Mouse (Mus musculus) cerebellum, adult 2 months (tissue): ENCODE results near the gene Abi1. TPM values are rescaled to one million over a fixed set of nuclear protein-coding genes. Genes with fewer than 3 reads are reported as not detected.
"Not testable (repeated sequence)": the region's sequence is repeated elsewhere in the genome, so short reads cannot be mapped to it uniquely, and the experiment has no call there.

ENCODE experiments used
- DNase-seq, 2 experiments: peaks; one replicate each; pipeline ENCODE4 v3.0.0; 2021
- H3K27ac ChIP-seq: fragments of 200-500 bp; 2 replicates; pipeline ENCODE4 v1.5.1; 2012; ENCODE audit warnings: low read length, control low read depth, inconsistent platforms; ENCODE audit not compliant: insufficient read depth
- H3K27me3 ChIP-seq: fragments of 200-500 bp; 2 replicates; pipeline ENCODE4 v1.6.1; 2012; ENCODE audit warnings: inconsistent platforms, mild to moderate bottlenecking, low read length, moderate library complexity; ENCODE audit not compliant: control insufficient read depth, insufficient read depth
- H3K4me1 ChIP-seq: fragments of 200-500 bp; 2 replicates; pipeline ENCODE4 v1.6.1; 2011; ENCODE audit warnings: low read length; ENCODE audit not compliant: control insufficient read depth, insufficient read depth
- H3K4me3 ChIP-seq: fragments of 200-500 bp; replicated peaks from 2 replicates; pipeline ENCODE3; 2011; ENCODE audit warnings: mild to moderate bottlenecking, low read depth, low read length, control low read depth; ENCODE audit not compliant: insufficient read depth
- CTCF ChIP-seq: fragments of 200-500 bp; IDR thresholded peaks from 2 replicates; pipeline ENCODE4 v1.5.1; 2011; ENCODE audit warnings: low read depth, mild to moderate bottlenecking, control low read depth, low read length, moderate library complexity, borderline replicate concordance; ENCODE audit not compliant: insufficient read depth
- POLR2A ChIP-seq: fragments of 200-500 bp; IDR thresholded peaks from 2 replicates; pipeline ENCODE4 v1.6.1; 2011; ENCODE audit warnings: low read length, control low read depth, borderline replicate concordance; ENCODE audit not compliant: insufficient read depth
- WGBS: fragments of 180-500 bp; shearing (Covaris S2); methylation state at CpG from one replicate; pipeline ENCODE4 v1.1.7; 2018; 5-methylcytosine and 5-hydroxymethylcytosine counted together
- polyA plus RNA-seq: library from polyadenylated mRNA; depleted of rRNA; stranded (reverse); fragments of >200 nt; gene quantifications from 2 replicates; pipeline ENCODE4 v1.2.3, GENCODE M21; 2012

Abi1 gene
- polyA plus RNA-seq, 1 experiment, result 104 TPM

GRCm38 (mm10) chr2:23042189-23042588 lies 2.1 kb upstream of the Abi1 start:
- H3K4me3 ChIP-seq, result no peak overlapping the region
- WGBS, result 95% methylated on average over 3 of the region's 3 CpGs
- no peaks in the 10 kb centered on the region for H3K27me3 ChIP-seq

GRCm38 (mm10) chr2:23041457-23041856 lies 1.4 kb upstream of the Abi1 start:
- 79% methylated on average over 4 of the region's 4 CpGs for WGBS
- H3K4me1 ChIP-seq, result peaks cover 2% of the 10 kb centered on the region; the same call in 1 of the 2 replicates
- no peak for DNase-seq
- no peak overlapping the region for H3K27ac ChIP-seq
- H3K27me3 ChIP-seq, result no peaks in the 10 kb centered on the region
- no peak for TF ChIP-seq CTCF
- no peak for TF ChIP-seq POLR2A
- no peak overlapping the region for H3K4me3 ChIP-seq

More at GRCm38 (mm10) chr2:23042189-23042588, 2.1 kb upstream of the Abi1 start:
- TF ChIP-seq POLR2A (no peak), CTCF (no peak)
- H3K4me1 ChIP-seq, result peaks cover 2% of the 10 kb centered on the region; the same call in 1 of the 2 replicates
- no peak for DNase-seq
- no peak overlapping the region for H3K27ac ChIP-seq

DNA sequence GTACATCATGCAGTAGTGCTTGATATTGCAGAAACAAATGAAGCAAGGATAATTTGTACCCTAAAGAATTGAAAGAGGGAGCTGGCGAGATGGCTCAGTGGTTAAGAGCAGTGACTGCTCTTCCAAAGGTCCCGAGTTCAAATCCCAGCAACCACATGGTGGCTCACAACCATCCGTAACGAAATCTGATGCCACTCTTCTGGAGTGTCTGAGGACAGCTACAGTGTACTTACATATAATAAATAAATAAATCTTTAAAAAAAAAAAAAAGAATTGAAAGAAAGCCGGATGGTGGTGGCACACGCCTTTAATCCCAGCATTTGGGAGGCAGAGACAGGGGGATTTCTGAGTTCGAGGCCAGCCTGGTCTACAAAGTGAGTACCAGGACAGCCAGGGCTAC lies 649 bp upstream of the Abi1 start:
- not testable (repeated sequence) for DNase-seq, H3K27me3 ChIP-seq, H3K4me3 ChIP-seq, H3K27ac ChIP-seq, H3K4me1 ChIP-seq
- WGBS, result 85% methylated on average over 7 of the region's 7 CpGs

- Histone ChIP-seq H3K27ac (peak overlapping the region; percentile 63), H3K4me1 (peaks cover 5% of the 10 kb centered on the region; the same call in 1 of the 2 replicates), H3K4me3 (peak overlapping the region; percentile 71), H3K27me3 (no peaks in the 10 kb centered on the region)
- TF ChIP-seq POLR2A (no peak), CTCF (no peak)
- DNase-seq, result no peak
- under 1% methylated on average over 51 of the region's 59 CpGs for WGBS
Measured at GRCm38 (mm10) chr2:23039082-23040000, 700 bp downstream of the Abi1 start.

DNA sequence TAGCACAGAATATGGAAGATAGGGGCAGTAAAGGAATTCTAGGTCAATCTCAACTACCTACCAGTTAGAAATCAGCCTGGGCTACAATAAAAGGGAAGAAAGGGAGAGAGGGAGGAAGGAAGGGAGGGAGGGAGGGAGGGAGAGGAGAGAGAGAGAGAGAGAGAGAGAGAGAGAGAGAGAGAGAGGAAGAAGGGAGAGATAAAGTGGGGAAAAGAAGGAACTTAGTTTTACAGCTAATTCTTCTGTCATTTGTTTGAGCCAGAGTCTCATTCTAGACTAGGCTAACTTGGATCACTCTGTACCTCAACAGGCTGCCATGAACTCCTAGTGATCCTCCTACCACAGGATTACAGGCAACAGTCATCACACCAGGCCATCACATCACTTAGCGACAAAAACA lies 4.6 kb downstream of the Abi1 start:
- H3K4me3 ChIP-seq, result no peak overlapping the region
- peaks cover 5% of the 10 kb centered on the region; the same call in 1 of the 2 replicates for H3K4me1 ChIP-seq
- TF ChIP-seq POLR2A (no peak), CTCF (no peak)
- no peak for DNase-seq
- H3K27me3 ChIP-seq, result no peaks in the 10 kb centered on the region
- H3K27ac ChIP-seq, result no peak overlapping the region
- WGBS, result 87% methylated on average over 1 of the region's 1 CpGs

DNA sequence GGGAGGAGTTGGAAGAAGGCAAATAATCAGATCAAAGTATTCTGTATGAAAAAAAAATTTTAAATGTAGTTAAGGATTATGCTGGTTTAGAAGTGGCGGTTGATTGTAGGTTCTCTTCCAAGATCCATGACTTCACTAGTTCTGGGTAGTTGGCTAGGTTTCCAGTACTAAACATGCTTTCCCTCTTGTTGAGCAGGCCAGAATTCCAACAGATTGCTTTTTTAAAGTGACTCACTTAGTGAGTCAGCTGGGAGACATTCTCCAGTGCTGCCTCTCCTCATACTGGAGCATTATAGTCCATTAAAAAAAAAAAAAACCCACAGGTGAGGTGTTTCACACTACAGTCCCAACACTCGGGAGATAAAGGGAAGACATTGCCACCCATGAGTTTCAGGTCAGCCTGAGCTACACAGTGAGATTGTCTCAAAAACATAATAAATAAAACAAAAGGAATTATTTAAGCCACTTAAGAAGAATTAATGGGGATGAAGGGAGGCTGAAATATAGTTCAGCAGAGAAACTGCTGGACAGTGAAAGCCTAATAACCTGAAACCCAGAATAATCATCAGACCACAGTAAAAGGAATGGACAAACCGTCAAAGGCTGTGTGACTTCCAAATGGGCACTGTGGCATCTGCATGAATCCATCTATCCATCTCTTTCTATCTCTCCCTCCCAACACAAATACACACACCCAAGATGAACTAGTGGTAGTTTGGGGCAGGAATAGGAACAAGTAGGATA lies 5.2 kb downstream of the Abi1 start:
- Histone ChIP-seq H3K27ac (no peak overlapping the region), H3K4me1 (peaks cover 5% of the 10 kb centered on the region; the same call in 1 of the 2 replicates), H3K27me3 (no peaks in the 10 kb centered on the region), H3K4me3 (no peak overlapping the region)
- DNase-seq, result peak in 1 of 2 experiments; percentile 66
- WGBS, result 29% methylated on average over 3 of the region's 3 CpGs
- TF ChIP-seq POLR2A, result no peak
- no peak for TF ChIP-seq CTCF

DNA sequence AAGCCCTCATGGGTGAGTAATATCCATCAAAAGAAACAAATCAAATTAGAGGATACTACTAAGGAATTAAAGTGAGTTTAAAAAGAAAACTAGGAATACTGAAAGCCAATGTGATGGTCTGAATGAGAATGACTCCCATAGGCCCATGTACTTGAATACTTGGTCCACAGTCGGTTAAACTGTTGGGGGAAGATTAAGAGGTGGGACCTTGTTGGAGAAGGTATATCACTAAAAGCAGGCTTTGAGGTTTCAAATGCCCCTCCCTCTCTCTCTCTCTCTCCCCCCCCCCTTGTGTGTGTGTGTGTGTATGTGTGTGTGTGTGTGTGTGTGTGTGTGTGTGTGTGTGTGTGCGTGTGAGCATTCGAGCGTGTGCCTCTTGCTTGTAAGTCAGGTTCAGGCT lies 9.4 kb downstream of the Abi1 start:
- 99% methylated on average over 4 of the region's 4 CpGs for WGBS
- no peaks in the 10 kb centered on the region for H3K27me3 ChIP-seq
- H3K4me3 ChIP-seq, result no peak overlapping the region
- peaks cover 9% of the 10 kb centered on the region for H3K4me1 ChIP-seq
- no peak overlapping the region for H3K27ac ChIP-seq
- DNase-seq, result no peak
- no peak for TF ChIP-seq POLR2A
- no peak for TF ChIP-seq CTCF

GRCm38 (mm10) chr2:23028826-23029225 lies 11.2 kb downstream of the Abi1 start:
- Histone ChIP-seq H3K27me3 (no peaks in the 10 kb centered on the region), H3K4me1 (peaks cover 7% of the 10 kb centered on the region), H3K27ac (no peak overlapping the region), H3K4me3 (no peak overlapping the region)
- peak in 1 of 2 experiments; percentile 42 for DNase-seq
- WGBS, result 16% methylated on average over 4 of the region's 4 CpGs
- no peak for TF ChIP-seq POLR2A
- TF ChIP-seq CTCF, result no peak
